In genomic region chr8:123961371-123961770, GRCm38 (mm10) we compare ENCODE assay signal across 10 mouse cellular contexts.
"Had no signal": no experiment of that assay in that cellular context is flagged by ENCODE, and none has a peak within 500 bp of the region (broad histone marks: within the 10 kb centered on the region; RNA-seq: fewer than 3 reads in every experiment).

No protein-coding gene starts in this region.

- H3K4me1 ChIP-seq: limb, embryonic 12.5 days; lung, embryonic 15.5 days; midbrain, embryonic 13.5 days; neural tube, embryonic 15.5 days had no signal

- H3K27ac ChIP-seq: limb, embryonic 12.5 days; lung, embryonic 15.5 days; midbrain, embryonic 13.5 days; neural tube, embryonic 15.5 days had no signal

- H3K9me3 ChIP-seq: limb, embryonic 12.5 days; lung, embryonic 15.5 days; midbrain, embryonic 13.5 days; neural tube, embryonic 15.5 days had no signal

- H3K27me3 ChIP-seq: limb, embryonic 12.5 days; lung, embryonic 15.5 days; midbrain, embryonic 13.5 days; neural tube, embryonic 15.5 days had no signal

- H3K4me3 ChIP-seq: limb, embryonic 12.5 days; lung, embryonic 15.5 days; midbrain, embryonic 13.5 days; neural tube, embryonic 15.5 days had no signal

- H3K9ac ChIP-seq: limb, embryonic 12.5 days; lung, embryonic 15.5 days; midbrain, embryonic 13.5 days; neural tube, embryonic 15.5 days had no signal

- DNase-seq: kidney, adult 8-10 months; kidney, postnatal 36 days; layer of hippocampus, adult 9-11 months; layer of hippocampus, postnatal 36 days; liver; thymus, postnatal 36 days had no signal
